8 mouse cellular contexts compared by ENCODE assay signal in genomic region chr19:38566752-38567151, GRCm38 (mm10).
A peak's percentile ranks its signal among the peaks of the same experiment; 100 is the strongest.
DNase-seq lines count a peak whose midpoint lies in the region; ATAC-seq lines count a peak whose summit lies in the region.

No protein-coding gene starts in this region.

- H3K27me3 ChIP-seq in hindbrain, embryonic 12.5 days, result no peaks in the 10 kb centered on the region
- no peaks in the 10 kb centered on the region for H3K27me3 ChIP-seq in neural tube, embryonic 14.5 days (ENCODE audit: control insufficient read depth, insufficient read depth, low read length)

- no peak overlapping the region for H3K9ac ChIP-seq in hindbrain, embryonic 12.5 days
- H3K9ac ChIP-seq in neural tube, embryonic 14.5 days (replicated peaks; ENCODE audit: low read depth, low read length), result no peak overlapping the region

- no peak overlapping the region for H3K4me3 ChIP-seq in hindbrain, embryonic 12.5 days
- no peak overlapping the region for H3K4me3 ChIP-seq in neural tube, embryonic 14.5 days (ENCODE audit: low read depth, low read length)

- peak; percentile 67 for ATAC-seq in hindbrain, embryonic 12.5 days (ENCODE audit: low FRiP score)
- ATAC-seq in neural tube, embryonic 14.5 days (ENCODE audit: low read depth), result peak; percentile 82

- no peak overlapping the region for H3K27ac ChIP-seq in hindbrain, embryonic 12.5 days
- no peak overlapping the region for H3K27ac ChIP-seq in neural tube, embryonic 14.5 days (ENCODE audit: low read depth, low read length)

- H3K36me3 ChIP-seq in hindbrain, embryonic 12.5 days, result no peaks in the 10 kb centered on the region
- H3K36me3 ChIP-seq in neural tube, embryonic 14.5 days (ENCODE audit: control insufficient read depth, insufficient read depth, low read length), result no peaks in the 10 kb centered on the region

- H3K4me1 ChIP-seq in hindbrain, embryonic 12.5 days, result peaks cover 13% of the 10 kb centered on the region
- H3K4me1 ChIP-seq in neural tube, embryonic 14.5 days (ENCODE audit: control insufficient read depth, insufficient read depth, low read length), result peaks cover 3% of the 10 kb centered on the region; the same call in 1 of the 2 replicates

- DNase-seq in left cerebral cortex, adult 11 months (ENCODE audit: low spot score), result peak; percentile 4
- DNase-seq in left cerebral cortex, postnatal 4 days, result no peak
- peak; percentile 7 for DNase-seq in embryo, embryonic 9.5 days (ENCODE audit: extremely low spot score)
- no peak for DNase-seq in cerebellum, adult 9-11 months
- no peak for DNase-seq in urinary bladder, adult 2 months (ENCODE audit: low spot score)
- no peak for DNase-seq in layer of hippocampus, adult 8-10 months (ENCODE audit: low spot score in 2 of 2)

- WGBS in hindbrain, embryonic 12.5 days, result 14% methylated on average over 7 of the region's 7 CpGs
- 17% methylated on average over 7 of the region's 7 CpGs for WGBS in neural tube, embryonic 14.5 days

- no peaks in the 10 kb centered on the region for H3K9me3 ChIP-seq in hindbrain, embryonic 12.5 days (replicated peaks)
- no peaks in the 10 kb centered on the region for H3K9me3 ChIP-seq in neural tube, embryonic 14.5 days (ENCODE audit: control insufficient read depth, low read length)

- peak overlapping the region; percentile 25 for H3K4me2 ChIP-seq in hindbrain, embryonic 12.5 days (replicated peaks)
- peak overlapping the region; percentile 16 for H3K4me2 ChIP-seq in neural tube, embryonic 14.5 days (ENCODE audit: low read depth, low read length)

- intact Hi-C loops in left cerebral cortex, postnatal 4 days (cut with DNase I), result loop anchor here (5.0 kb wide), 1 partner anchor 211 kb away; no protein-coding TSS in a partner anchor

Comparison
In these comparisons a context has a peak if more than half of its experiments do, and no peak if none do; other contexts are left out.
1. DNase-seq: peak in left cerebral cortex, adult 11 months (single experiment) and embryo, embryonic 9.5 days (single experiment); none in left cerebral cortex, postnatal 4 days (single experiment), cerebellum, adult 9-11 months (single experiment), urinary bladder, adult 2 months (single experiment) and layer of hippocampus, adult 8-10 months (0 of 2).